Mouse (Mus musculus) left cerebral cortex, adult 2 months (tissue): ENCODE data around the gene Ube2s. TPM values are rescaled to one million over a fixed set of nuclear protein-coding genes. Genes with fewer than 3 reads are reported as not detected.
"Not testable (repeated sequence)": the region's sequence is repeated elsewhere in the genome, so short reads cannot be mapped to it uniquely, and the experiment has no call there.

Experiments used
- DNase-seq, 2 experiments: peaks; one replicate each; pipeline ENCODE4 v3.0.0; 2021 to 2022; ENCODE audit warnings: low spot score in 2 of 2, mixed read lengths in 1 of 2; ENCODE audit errors: extremely low spot score in 1 of 2
- H3K27ac ChIP-seq: fragments of 200-600 bp; 2 replicates; pipeline ENCODE4 v1.8.1; 2022
- H3K4me3 ChIP-seq: fragments of 200-600 bp; 2 replicates; pipeline ENCODE4 v1.8.1; 2022
- CTCF ChIP-seq: fragments of 200-600 bp; IDR thresholded peaks from 2 replicates; pipeline ENCODE4 v1.8.1; 2022; ENCODE audit warnings: antibody characterized with exemption, mild to moderate bottlenecking, moderate library complexity
- intact Hi-C: fragments of 180-260 bp; cut with DNase I; formaldehyde crosslinking; loops from one replicate; pipeline ENCODE4 v1.15.1; 2025
- total RNA-seq, 2 experiments: library from RNA; stranded (reverse); gene quantifications; 2 replicates each; pipeline ENCODE4 v1.2.3; 2021

Ube2s gene
- total RNA-seq, 2 experiments from 2014 or later = 104 to 117 TPM

DNA sequence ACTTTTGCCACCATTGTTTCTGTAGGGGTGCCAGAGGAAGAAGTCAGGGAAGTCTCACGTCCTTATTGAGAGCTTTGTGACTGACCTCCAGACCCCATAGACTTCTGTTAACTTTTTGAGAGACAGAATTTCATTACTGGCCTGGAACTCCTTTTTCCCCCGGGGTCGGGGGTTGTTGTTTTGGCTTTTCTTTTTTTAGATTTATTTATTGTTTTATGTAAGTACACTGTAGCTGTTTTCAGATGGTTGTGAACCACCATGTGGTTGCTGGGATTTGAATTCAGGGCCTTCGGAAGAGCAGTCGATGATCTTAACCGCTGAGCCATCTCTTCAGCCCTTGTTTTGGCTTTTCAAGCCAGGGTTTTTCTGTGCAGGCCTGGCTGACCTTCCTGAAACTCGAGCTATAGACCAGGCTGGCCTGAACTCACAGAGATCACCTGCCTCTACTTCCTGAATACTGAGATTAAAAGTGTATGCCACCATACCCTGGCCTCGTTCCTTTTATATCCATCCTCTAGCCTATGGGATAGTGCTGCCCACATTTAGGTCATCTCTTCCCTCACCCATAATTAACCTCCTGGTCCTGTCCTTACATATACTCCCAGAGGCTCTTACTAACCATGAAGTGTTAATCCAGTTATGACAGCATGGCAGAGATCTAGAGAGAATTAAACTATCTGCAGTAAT lies 858 bp upstream of the Ube2s start:
- Histone ChIP-seq H3K4me3 (peak overlapping the region; percentile 96), H3K27ac (peak overlapping the region; percentile 86)
- intact Hi-C loops = loop anchor here (5.0 kb wide), 1 partner anchor 104 kb away; the partner anchor contains the start of gene Zfp628
- no peak for TF ChIP-seq CTCF
- DNase-seq = no peak

DNA sequence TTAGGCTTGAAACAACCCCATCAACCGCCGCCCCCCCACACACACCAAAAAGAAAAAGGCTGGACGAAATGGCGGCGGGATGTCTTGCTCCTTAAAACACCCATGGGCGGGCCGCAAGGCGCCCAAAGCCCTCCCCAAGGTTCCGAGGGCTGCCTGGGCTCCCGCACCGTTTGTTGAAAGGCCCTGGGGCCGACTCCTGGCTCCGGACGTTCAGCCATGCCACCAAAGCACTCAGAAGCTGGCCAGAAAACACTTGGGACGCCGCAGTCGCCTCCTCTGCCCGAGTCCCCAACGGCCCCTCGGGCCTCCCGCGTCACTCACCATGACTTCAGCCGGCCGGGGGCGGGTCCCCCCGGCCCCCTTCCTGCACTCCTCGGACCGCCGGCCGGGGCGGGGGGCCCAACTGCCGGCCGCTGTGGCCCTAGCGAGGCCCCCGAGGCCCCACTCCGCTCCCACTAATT lies 518 bp downstream of the Ube2s start:
- peak in 1 of 2 experiments; percentile 47 for DNase-seq
- Histone ChIP-seq H3K4me3 (peak overlapping the region; percentile 96), H3K27ac (peak overlapping the region; percentile 98)
- no peak for TF ChIP-seq CTCF
- intact Hi-C loops = loop anchor here (5.0 kb wide), 1 partner anchor 105 kb away; the partner anchor contains the start of gene Zfp628

DNA sequence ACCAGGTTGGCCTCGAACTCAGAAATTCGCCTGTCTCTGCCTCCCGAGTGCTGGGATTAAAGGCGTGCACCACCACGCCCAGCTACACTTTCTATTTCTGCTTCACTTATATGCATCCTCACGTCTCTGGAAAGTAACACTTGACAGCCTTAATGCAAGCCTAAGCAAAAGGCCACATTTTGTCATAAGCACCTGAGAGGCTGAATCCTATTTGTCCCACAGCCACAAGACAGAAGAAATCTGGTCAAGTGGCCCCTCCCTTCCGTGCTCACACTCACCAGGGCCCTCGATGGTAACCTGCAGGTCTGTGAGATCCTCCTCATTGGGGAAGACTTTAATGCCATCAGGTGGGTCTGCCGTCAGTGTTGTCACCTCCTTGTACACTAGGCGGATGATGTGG lies 1.3 kb downstream of the Ube2s start:
- intact Hi-C loops = loop anchor here (5.0 kb wide), 1 partner anchor 106 kb away; the partner anchor contains the start of gene Zfp628
- not testable (repeated sequence) for DNase-seq, H3K27ac ChIP-seq
- H3K4me3 ChIP-seq = peak overlapping the region; percentile 96

DNA sequence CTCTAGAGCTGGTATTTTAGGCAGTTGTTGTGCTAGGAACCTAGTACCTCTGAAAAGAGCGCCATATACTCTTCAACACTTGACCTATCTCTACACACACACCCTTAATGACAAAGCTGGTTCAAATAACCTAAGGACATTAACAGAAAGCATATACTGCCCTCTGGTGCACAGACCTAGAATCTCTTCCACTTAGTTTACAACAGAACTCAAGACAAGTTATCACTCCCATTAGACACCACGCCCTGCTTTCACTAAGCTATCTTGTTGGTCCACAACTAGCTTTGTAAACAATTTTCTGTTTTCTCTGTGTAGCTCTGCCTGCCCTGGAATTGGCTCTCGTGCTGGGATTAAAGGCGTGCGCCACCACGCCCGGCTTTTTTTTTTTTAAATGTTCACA lies 5.7 kb downstream of the Ube2s start:
- DNase-seq = no peak
- peak; percentile 63 for TF ChIP-seq CTCF
- intact Hi-C loops = loop anchor here (5.0 kb wide), 1 partner anchor 249 kb away; no protein-coding TSS in a partner anchor
- no peak overlapping the region for H3K27ac ChIP-seq
- no peak overlapping the region for H3K4me3 ChIP-seq

DNA sequence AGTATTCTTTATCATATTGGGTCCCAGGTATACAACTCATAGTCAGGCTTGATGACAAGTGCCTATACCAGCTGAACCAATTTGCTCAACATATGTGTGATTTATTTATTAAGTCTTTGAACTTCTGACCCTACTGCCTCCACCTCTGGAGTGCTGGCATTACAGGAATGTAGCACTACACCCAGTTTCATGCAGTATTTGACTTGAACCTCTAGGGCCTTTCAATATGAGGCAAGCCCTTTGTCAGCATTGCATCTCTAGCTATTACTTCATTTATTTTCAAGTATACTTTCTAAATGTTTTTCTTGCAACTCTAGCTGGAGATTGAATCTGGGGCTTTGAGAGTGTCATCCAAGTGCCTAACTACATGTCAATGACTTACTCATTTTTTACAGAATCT lies 10.1 kb downstream of the Ube2s start:
- intact Hi-C loops = no loop called here

DNA sequence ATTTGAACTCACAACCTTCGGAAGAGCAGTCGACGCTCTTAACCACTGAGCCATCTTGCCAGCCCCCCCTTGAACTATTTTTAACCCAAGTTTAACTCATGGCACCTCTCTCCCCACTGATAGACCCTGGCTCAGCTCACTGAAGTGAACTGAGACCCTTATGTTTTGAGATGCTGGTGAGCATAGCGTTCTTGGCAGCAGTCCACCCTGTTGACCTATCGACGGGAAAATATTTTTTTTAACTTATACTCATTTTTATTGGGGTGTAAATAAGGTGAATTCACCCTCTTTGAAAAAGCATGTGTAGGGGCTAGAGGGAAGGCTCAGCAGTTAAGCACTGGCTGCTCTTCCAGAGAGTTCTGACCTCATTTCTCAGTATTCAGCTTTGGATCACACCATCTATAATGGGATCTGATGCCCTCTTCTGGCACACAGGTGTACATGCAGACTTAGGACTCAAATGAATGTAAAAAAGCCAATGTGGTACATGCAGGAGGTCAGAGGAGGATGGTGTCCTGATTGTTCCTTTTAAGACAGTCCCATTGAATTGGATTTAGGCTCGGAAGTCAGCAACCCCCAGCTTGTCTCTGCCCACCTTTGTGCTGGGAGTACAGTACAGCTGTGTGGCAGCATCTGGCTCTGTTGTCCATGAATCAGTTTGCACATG lies 16.5 kb downstream of the Ube2s start:
- no peak overlapping the region for H3K4me3 ChIP-seq
- intact Hi-C loops = no loop called here
- no peak overlapping the region for H3K27ac ChIP-seq
- peak; percentile 71 for TF ChIP-seq CTCF
- DNase-seq = no peak

More for the DNA sequence above, 10.1 kb downstream of the Ube2s start:
- H3K4me3 ChIP-seq = no peak overlapping the region
- DNase-seq = no peak
- H3K27ac ChIP-seq = no peak overlapping the region
- TF ChIP-seq CTCF = no peak

DNA sequence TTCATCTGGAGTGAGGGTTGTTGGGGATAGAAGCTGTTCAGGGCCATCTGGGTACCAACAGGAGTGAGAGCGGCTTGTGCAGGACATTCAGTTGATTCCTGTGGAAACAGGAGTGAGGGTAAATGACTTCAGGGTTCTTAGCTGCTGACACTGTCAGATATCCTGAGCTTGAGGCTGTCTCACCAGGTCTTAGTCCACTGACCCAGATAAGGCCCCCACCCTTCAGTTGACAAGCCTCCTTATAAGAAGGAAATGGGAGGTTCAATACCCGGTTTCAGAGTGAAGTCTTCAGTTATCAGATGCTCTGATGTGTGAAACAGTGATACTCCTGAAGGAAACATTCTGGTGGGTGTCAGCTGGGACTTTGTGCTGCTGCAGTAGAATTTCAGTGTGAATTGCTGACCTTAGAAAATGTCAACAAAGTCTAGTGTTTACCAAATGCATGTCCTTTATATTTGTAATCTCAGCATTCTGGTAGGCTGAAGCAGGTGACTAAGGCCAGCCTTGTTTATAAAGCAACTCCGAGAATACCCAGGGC lies 17.7 kb downstream of the Ube2s start:
- no peak overlapping the region for H3K4me3 ChIP-seq
- intact Hi-C loops = loop anchor here (5.0 kb wide), 2 partner anchors 72 to 237 kb away; no protein-coding TSS in a partner anchor
- H3K27ac ChIP-seq = no peak overlapping the region
- DNase-seq = no peak
- no peak for TF ChIP-seq CTCF

DNA sequence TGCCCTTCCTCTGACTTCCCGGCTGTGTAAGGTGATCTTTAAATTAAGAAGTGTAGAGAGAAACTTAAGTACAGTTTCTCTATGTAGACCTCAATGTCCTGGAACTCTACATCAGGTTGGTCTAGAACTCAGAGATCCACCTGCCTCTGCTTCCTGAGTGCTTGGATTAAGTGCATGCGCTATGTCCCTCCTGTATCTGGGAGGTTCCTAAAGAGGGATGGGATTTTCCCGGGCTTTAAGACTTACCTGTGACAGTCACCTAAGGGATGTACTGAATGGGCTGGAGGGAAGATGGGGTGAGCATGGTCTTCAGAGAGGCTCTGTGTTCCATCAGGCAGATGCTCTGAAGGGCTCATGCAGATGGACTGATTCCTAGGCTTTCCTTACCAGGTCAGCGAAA lies 18.7 kb downstream of the Ube2s start:
- H3K27ac ChIP-seq = peak overlapping the region; percentile 91
- peak overlapping the region; percentile 72 for H3K4me3 ChIP-seq
- TF ChIP-seq CTCF = no peak
- DNase-seq = no peak
- intact Hi-C loops = loop anchor here (2.0 to 5.0 kb wide), 3 partner anchors 71 to 236 kb away; no protein-coding TSS in a partner anchor

DNA sequence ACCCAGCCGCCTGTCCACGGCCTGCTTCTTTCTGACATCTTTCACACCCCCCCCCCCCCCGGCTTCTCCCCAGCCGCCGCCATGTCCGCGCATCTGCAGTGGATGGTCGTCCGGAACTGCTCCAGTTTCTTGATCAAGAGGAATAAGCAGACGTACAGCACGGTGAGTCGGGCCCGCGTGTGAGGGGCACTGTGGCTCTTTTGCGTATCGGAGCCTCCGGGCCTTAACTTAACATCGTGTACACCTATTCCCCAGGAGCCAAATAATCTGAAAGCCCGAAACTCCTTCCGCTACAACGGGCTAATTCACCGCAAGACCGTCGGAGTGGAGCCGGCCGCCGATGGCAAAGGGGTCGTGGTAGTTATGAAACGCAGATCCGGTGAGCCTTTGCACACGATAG lies 19.1 kb downstream of the Ube2s start:
- Histone ChIP-seq H3K27ac (peak overlapping the region; percentile 91), H3K4me3 (peak overlapping the region; percentile 72)
- not testable (repeated sequence) for DNase-seq
- intact Hi-C loops = loop anchor here (2.0 to 5.0 kb wide), 3 partner anchors 71 to 236 kb away; no protein-coding TSS in a partner anchor

DNA sequence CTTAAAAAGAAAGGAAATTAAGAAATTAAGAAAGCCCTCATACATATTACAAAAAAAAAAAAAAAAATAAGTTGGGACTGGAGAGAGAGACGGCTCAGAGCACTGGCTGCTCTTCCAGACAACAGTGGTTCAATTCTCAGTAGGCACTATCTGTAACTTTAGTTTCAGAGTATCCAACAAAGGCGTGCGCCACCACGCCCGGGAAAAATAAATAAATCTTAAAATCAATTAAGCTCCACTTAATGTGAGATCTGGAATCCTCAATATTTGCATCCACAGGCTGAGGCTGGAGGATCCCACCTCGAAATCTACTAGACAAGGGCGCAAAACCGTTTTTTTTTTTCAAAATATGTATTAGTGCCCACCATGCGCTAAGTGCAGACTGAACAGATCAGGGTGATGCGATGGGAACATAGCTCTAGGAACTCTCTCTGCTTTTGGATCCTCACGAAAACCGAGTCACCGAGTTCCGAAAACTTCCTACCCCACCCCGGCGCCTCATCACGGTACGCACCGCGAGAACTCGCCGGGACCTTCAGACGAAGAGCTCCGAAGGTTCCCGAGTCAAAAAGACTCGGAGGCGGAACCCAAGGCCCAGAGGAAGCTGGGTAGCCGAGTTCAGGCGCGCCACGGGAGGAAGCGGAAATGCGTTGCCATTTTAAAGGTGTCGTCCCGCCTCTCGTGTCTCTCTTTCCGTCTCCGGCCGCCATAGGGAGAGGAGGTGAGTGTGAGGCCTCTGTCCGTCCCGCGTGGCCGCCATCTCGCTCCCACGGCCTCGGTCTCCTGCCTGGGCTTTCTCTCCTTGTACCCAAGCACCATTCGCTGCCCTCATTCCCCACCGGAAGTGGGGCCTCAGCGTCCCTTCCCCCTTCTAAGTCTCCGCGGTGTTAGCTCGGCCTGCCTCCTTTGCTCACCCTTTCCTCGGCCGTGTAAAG lies 19.8 kb downstream of the Ube2s start, which contains the start of gene Rpl28:
Rpl28 (plus strand) TSS at position 597 of the 935 bp plus-strand sequence.
- intact Hi-C loops = loop anchor here (2.0 to 5.0 kb wide), 3 partner anchors 70 to 235 kb away; no protein-coding TSS in a partner anchor
- peak; percentile 94 to 95 for DNase-seq
- no peak; the same call in 1 of the 2 replicates for TF ChIP-seq CTCF
- H3K4me3 ChIP-seq = peak within 1 kb of the TSS; percentile 72
- H3K27ac ChIP-seq = peak within 1 kb of the TSS; percentile 91

DNA sequence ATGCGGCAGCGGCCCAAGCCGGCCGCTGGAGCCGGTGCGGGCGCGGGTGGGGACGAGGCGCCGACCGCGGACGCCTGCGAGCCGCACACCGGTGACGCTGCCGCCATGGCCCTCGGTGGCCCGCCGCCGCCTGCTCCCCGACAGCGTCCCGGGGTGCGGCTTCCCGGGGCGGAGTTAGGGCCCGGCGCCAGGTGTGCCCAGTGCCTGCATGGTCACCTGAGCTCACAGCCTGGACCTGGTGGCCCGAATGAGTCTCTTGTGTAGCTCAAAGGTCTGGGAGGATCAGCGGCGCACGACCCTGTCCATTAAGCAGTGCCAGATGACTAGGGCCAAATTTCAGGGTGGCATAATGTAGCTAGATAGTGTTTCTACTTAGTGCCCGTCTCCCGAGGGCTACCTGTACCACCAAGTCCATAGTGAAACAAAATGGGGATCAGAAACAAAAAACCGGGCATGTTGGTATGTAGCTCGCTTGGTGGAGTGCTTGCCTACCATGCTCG lies 22.9 kb downstream of the Ube2s start, which contains the start of gene Tmem238:
Tmem238 (minus strand) TSS at position 221 of the 500 bp plus-strand sequence.
- intact Hi-C loops = no loop called here
- no peak for TF ChIP-seq CTCF
- H3K27ac ChIP-seq = peak within 1 kb of the TSS; percentile 66
- peak within 1 kb of the TSS; percentile 69 for H3K4me3 ChIP-seq
- peak in 1 of 2 experiments; percentile 42 for DNase-seq
